Mouse (Mus musculus) lung, adult 18-20 months (tissue): ENCODE results near the gene Cdca7l.
"Not testable (repeated sequence)": the region's sequence is repeated elsewhere in the genome, so short reads cannot be mapped to it uniquely, and the experiment has no call there.

ENCODE experiments used
- DNase-seq, 2 experiments: peaks; one replicate each; pipeline ENCODE4 v3.0.0; 2022; ENCODE audit warnings: mixed read lengths in 2 of 2

Gene Cdca7l

DNA sequence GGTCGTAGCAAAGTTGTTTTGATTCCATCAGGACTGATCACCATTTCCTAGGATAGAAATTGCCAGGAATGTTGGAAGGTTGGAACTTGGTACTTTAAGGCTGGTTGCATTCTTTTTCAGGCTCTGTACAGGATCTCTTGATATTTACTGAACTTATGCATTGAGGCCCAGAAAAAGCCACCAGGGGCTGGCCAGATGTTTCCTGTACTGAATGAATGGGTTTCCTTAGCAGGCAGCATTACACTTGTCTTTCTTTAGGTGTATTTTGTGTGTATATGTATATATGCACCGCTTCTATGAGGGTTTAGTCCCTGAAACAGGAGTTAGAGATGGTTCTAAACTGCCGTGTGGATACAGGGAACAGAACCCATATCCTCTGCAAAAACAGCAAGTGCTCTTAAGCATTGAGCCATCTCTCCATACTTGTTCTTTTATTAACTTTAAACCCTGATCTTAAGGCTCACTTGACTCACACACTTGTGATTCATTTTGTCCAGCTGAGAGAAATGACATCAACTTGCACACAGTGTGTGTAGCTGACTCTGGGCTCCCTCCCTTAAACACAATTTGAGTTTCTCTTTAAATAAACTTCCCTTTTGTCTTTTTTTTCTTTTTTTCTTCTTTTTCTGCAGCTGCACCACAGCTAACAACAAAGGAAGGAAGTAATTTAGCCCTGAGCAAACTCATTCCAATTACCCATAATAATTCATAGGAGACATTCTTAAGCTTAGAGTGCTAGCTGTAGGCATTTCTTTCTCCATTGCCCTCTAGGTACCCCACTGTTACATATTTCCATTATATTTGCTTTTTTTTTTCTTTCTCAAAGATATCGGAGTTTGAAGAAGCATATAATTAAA is 63.8 kb downstream of the Cdca7l start:
- no peak for DNase-seq

GRCm38 (mm10) chr12:117872265-117872664 is 68.2 kb downstream of the Cdca7l start:
- DNase-seq: no peak

DNA sequence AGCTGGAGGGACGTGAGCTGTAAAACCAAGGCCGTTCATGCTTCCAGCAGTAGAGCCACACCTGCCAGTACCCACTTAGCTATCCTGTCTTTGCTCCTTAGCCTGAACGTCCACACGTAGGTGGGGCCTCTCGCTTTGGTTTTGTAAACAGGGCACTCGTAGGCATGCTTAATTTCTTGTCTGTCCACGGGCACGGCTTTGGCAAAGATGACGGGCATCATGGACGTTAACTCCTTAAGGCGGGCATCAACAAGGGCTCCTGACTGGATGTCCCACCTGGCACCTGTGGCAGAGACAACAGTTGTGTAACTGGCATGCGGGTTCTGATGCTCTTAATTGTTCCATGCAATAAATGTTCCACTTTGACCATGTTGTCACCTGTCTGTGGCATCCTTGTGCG is 74.3 kb downstream of the Cdca7l start:
- DNase-seq: no peak

GRCm38 (mm10) chr12:117884627-117885026 is 80.5 kb downstream of the Cdca7l start:
- DNase-seq: no peak

DNA sequence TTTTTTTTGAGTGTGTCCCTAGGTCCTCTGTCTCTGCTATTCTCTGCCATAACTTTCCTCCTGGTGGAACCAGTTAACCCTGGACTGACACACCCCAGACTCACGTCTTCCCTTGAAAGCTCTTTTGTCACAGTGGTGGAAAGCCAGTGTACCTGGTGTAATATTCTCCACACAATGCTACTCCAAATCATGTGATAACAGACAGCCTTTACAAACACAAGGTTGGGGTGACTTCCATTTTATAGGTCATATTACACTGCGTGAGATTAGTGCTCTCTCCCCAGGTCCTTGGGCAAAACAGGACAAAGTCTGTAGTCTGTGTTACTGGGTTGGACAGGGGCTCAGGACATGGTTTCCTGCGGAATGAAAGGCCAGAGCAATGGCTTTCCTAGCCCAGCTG is 83.3 kb downstream of the Cdca7l start:
- DNase-seq: no peak

GRCm38 (mm10) chr12:117900798-117901197 is 96.7 kb downstream of the Cdca7l start:
- DNase-seq: not testable (repeated sequence)

DNA sequence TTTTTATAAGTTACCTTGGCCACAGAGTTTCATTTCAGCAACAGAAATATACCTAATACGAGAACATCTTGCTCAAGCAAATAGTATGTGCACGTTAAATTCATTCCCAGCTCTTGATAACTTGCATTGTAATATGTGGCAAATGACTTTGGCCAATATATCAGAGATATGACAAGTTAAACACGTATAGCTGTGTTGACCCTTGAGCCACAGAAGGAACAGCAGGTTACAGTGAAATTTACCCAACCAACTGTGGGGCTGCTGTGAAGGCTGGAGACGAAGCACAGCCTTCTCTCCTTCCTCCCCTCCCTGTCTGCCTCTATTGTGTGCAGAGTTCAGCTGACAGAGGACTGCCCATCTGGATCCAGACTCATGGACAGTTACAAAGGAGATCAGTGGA is 97.3 kb downstream of the Cdca7l start:
- DNase-seq: not testable (repeated sequence)

- no peak for DNase-seq
Measured at GRCm38 (mm10) chr12:117903671-117904070, 99.6 kb downstream of the Cdca7l start.

GRCm38 (mm10) chr12:117905232-117905840 is 101.2 kb downstream of the Cdca7l start:
- DNase-seq: not testable (repeated sequence)

- DNase-seq: no peak
Measured at GRCm38 (mm10) chr12:117911396-117911795, 107.3 kb downstream of the Cdca7l start.

DNA sequence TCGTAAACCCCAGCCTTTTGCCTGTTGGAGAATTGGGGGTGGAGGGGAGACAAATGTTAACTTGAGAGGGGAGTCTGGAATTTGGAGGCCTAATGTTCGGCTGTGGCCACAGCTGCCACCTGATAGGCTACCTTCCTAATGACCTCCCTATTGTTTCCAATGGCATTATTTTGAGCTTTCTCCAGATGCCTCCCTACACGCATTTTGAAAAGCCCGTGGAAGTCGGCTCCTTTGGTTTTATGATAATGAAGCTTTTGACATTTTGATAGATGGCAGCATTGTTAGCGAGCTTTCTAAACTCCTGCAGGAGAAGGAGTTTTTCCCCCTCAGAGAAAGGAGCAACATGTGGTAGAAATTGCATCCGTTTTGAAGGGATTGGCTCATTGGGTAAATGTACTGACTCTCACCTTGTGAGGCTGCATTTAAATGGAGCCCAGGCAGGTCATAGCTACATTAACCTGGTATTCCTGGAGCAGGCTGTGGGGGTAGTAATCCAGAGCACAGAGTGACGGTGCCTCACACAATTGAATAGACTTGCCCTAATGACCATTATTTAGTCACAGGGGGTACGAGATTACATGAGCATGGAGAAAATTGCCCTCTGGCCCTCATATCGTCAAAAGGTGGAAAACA is 110.6 kb downstream of the Cdca7l start:
- DNase-seq: no peak

- no peak for DNase-seq
Measured at GRCm38 (mm10) chr12:117915826-117916588, 111.9 kb downstream of the Cdca7l start.
